Mouse (Mus musculus) adipocyte (in vitro differentiated cells): ENCODE measurements around the gene Gon7.

ENCODE experiments used
- DNase-seq: peaks from one replicate; pipeline ENCODE4 v3.0.0-alpha.2; 2016; ENCODE audit warnings: low spot score

Gene Gon7

DNA sequence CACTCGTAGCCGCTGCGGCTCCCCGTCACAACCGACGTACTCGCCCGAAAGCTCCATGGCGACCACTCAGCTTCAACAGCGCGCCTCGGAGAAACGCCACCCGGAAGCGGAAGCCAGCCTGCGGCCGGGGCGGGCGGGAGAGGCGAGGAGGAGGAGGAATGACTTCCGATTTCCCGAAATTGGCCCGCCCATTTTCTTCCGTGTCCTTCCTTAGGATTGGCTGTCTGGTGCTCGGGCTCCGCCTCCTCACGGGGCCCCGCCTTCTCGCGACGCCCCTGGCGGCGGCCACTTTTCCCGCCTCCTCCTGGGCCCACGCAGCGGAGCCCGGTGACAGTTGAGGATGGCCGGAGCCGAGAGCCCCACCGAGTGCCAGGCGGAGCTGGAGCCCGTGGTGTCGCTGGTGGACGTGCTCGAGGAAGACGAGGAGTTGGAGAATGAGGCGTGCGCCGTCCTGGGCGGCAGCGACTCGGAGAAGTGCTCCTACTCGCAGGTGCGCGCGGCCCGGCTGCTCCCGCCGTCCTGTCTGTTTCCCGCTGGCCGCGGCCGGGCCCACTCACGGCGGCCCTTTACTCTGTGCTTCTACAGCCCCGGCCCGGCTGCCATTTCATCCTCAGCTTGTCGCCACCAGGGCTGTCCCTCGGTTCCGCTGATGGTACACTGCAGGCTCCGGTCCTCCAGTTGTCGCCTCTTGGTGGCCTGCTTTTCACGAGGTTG is at the start of gene Gon7, which contains the start of the genes Gm28051 and Ubr7:
Gene Gon7 (minus strand): TSS at position 115 of the 714 bp plus-strand sequence.
Gene Gm28051 (minus strand): TSS at position 77 of the 714 bp plus-strand sequence.
Gene Ubr7 (plus strand): TSS at position 279 of the 714 bp plus-strand sequence.
- peak; percentile 98 for DNase-seq

GRCm38 (mm10) chr12:102799528-102799927 is 41.9 kb upstream of the Gon7 start:
- DNase-seq, result no peak

DNA sequence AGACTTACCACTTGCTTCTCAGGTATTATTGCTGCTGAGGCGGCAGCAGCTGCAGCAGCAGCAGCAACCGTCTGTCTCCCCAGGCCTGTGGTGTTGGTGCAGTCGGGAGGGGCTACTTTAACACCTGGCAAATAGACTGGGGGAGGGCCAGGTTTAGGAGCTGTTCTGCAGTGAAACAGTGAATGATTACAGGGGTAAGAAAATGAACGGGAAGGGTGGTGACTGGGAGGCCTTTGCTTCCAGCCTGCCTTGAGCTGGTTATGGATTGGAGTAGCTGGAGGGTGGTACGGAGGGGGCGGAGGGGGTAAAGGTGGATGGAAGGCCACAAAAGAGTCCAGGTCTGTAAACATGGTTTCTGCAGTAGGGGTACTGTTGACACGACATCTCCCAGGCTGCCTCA is 30.3 kb upstream of the Gon7 start:
- no peak for DNase-seq

DNA sequence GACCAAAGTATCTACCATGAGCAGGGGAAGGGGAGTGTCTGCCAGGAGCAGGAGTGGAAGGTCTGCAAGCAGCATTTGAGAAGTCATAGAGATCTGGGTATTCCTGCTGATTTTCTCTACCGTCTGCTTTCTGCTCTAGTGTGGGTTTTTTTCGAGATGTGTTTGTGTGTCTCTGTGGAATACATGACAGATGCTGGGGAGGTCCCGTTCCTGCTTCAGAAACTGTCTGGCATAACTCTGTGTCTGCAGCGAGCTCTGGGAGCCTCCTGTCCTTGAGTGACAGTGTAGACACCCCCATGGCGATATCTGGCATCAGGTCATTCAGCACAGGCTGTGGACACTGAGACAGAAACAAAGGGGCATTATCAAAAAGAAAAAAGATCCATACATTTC is 28.0 kb upstream of the Gon7 start:
- no peak for DNase-seq

- no peak for DNase-seq
Observed at GRCm38 (mm10) chr12:102784899-102785592, 27.4 kb upstream of the Gon7 start.

- DNase-seq, result no peak
Observed at GRCm38 (mm10) chr12:102782841-102783240, 25.2 kb upstream of the Gon7 start.

GRCm38 (mm10) chr12:102779452-102779851 is 21.8 kb upstream of the Gon7 start:
- peak; percentile 16 for DNase-seq

GRCm38 (mm10) chr12:102778151-102778550 is 20.5 kb upstream of the Gon7 start:
- DNase-seq, result no peak

- DNase-seq, result no peak
Observed at GRCm38 (mm10) chr12:102776035-102776434, 18.4 kb upstream of the Gon7 start.

DNA sequence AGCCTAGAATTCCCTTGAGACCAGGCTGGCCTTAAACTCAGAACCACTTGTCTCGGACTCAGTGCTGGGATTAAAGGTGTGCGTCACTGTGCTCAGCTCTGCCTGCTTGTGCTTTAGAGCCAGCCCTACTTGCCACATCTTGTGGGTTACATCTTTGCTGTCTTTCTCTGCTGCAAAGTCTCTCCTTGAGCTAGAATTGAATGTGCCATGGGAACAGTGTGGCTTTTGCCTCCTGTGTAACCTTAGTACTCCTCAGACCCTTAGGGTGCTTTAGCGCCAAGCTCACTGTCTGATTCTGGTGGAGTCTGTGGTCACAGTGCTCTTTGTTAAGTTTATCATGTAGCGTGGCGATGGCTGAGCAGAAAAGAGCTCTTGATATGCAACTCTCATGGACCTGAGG is 15.1 kb upstream of the Gon7 start:
- DNase-seq, result no peak

- no peak for DNase-seq
Observed at GRCm38 (mm10) chr12:102771601-102772000, 14.0 kb upstream of the Gon7 start.

DNA sequence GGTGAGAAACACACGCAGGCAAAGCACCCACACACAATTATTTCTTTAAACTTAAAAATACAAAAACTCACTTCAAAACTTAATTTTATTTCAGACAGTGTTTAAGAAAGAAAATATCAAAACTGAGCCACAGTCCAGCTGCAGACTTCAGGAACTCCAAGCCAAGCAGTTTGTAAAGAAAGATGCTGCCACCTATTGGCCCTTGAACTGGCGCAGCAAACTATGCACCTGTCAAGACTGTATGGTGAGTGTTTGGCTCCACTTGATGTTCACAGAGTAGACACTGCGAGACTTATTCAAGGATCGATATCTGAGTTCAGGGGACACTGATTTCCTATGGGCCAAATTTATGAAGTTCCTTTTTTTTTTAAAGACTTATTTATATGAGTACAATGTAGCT is 11.4 kb upstream of the Gon7 start:
- DNase-seq, result no peak

DNA sequence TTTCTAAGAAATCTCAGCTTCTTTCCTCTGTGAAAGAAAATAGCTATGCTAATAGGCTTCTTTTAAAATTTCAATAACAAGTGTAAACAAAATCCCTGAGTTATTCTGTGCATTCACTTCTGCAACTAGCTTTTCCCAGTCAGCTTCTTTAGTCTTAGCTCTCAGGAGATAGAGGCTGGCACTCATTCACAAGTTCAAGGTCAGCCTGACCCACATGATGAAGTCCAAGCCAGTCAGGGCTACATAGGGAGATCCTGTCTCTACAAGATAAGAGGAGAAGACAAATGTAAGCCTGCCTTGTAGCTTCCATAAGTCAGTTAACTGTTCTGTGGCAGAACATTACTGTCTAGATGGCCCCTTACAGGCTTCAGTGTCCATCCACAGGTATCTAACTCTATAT is 6.1 kb upstream of the Gon7 start:
- DNase-seq, result no peak

DNA sequence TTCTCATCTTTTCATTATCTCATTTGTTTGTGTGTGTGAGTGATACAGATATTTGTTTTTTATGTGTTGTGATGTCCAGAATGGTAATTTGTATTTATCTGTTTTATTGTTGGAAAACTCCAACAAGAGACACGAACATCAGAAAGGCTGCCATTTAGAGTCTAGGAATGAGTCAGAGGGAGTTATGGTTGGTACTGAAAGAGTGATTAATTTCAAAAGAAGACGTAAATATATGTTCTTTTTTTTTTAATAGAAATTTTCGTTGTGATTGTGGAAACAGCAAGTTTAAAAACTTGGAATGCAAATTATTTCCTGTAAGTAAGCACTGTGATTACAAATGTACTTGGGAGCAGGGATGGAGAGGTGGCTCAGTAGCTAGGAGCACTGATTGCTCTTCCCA is 4.1 kb upstream of the Gon7 start:
- DNase-seq, result no peak

- peak; percentile 25 for DNase-seq
Observed at GRCm38 (mm10) chr12:102758936-102759335, 1.3 kb upstream of the Gon7 start.

- peak; percentile 33 for DNase-seq
Observed at GRCm38 (mm10) chr12:102758403-102758756, 777 bp upstream of the Gon7 start, which contains the start of gene Gm20604. Gene Gm20604, minus strand, starts transcription at chr12:102758672.

GRCm38 (mm10) chr12:102757055-102757688 is 431 bp downstream of the Gon7 start:
- DNase-seq, result no peak

- DNase-seq, result no peak
Observed at GRCm38 (mm10) chr12:102756304-102756703, 1.3 kb downstream of the Gon7 start.

- DNase-seq, result peak; percentile 21
Observed at GRCm38 (mm10) chr12:102748256-102748655, 9.3 kb downstream of the Gon7 start.

GRCm38 (mm10) chr12:102744839-102745238 is 12.8 kb downstream of the Gon7 start:
- DNase-seq, result peak; percentile 29

DNA sequence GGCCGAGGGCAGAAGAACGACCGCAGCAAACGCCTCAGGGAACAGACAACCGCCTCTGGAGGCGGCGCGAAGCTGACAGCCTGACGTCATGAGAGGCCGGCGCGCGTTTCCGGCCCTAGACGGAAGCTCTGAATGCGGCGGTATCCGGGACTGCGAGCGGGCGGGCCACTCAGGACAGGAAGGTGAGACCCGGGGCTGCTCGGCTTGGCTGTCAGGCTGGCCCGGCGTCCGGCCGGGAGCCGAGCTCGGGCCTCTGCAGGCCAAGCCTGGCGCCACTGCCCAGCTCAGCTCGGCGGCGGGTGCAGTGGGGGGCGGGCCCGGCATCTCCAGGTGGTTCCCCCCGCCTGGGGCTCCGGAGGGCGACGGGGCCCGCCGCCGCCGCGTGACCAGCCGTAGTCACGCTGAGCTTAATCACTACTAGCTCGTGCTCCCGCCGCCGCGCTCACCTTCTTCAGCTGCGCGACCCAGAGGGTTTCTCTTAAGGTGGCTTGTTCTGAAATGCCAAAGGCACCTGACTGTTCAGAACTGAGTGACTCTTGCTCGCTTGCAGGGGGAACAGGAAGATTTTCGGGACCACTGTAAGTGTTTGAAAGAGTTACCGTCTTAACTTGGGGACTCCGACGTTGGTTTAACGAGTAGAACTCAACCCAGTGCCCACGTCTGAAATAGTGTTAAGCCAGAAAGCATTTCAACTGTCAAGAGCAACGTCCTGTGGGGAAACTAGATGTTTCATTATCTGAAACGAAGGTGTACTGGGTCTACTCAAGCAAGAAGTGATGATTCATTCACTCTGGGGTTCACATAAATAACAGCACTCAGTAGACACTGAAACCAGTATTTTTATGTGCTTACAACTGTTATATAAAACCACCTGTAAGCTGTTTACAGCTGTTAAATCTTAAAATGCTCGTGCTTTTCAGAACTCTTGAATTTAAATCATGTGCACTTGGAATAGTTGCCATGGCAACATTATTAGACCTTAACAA is 13.7 kb downstream of the Gon7 start, which contains the start of the genes Moap1 and Tmem251:
Gene Moap1 (minus strand): TSS at position 73 of the 986 bp plus-strand sequence.
Gene Tmem251 (plus strand): TSS at position 174 of the 986 bp plus-strand sequence.
- peak; percentile 84 for DNase-seq
